Mouse (Mus musculus): ENCODE results near the gene Mpg.

DNA sequence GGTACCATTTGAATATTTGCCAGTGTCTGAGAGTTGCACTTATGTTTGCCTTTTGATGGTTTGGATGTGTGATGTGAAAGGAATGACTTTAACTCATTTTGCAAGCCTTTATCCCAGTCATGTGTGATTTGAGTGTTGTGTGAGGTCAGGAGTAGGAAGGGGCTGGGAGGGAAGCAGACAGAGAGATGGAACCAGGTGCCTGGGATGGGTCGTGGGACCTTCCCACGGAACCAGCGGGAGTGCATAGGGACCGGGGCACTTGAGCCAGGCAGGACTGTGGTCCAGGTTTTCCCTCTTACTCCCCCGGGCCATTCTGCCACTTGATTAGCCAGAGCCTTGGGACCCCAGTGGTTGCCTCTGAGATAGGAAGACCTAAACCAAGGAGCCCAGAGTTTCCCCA, 41.7 kb downstream of the Mpg start:
- TF ChIP-seq POLR2A (IDR thresholded peaks at IDR 0.05; ENCODE audit: borderline replicate concordance, low read depth, low read length), result no peak
- TF ChIP-seq CTCF (IDR thresholded peaks at IDR 0.05; ENCODE audit: low read depth, low read length), result no peak

Data from bone marrow macrophage, adult 2 months (primary cell).